Comparison of ENCODE assay signal across 14 mouse cellular contexts in genomic region chr17:26422390-26422789, GRCm38 (mm10). TPM values are rescaled to one million over a fixed set of nuclear protein-coding genes. Genes with fewer than 3 reads are reported as not detected.
A peak's percentile ranks its signal among the peaks of the same experiment; 100 is the strongest.
DNase-seq lines count a peak whose midpoint lies in the region; ATAC-seq and TF ChIP-seq lines count a peak whose summit lies in the region.
"Had no signal": no experiment of that assay in that cellular context is flagged by ENCODE, and none has a peak within 500 bp of the region (broad histone marks: within the 10 kb centered on the region; RNA-seq: fewer than 3 reads in every experiment).

No protein-coding gene starts in this region.

- peak; percentile 15 for DNase-seq in ovary, adult 18-20 months (ENCODE audit: low spot score)
- DNase-seq in ovary, postnatal 14 days (ENCODE audit: low spot score): no peak
- peak; percentile 94 to 97 for DNase-seq in kidney, postnatal 36 days
- peak; percentile 54 for DNase-seq in stomach, postnatal 0 days (ENCODE audit: low spot score)
- no peak for DNase-seq in layer of hippocampus, postnatal 25 days (ENCODE audit: extremely low spot score in 1 of 2, low spot score in 1 of 2)
- DNase-seq in urinary bladder, postnatal 10 days (ENCODE audit: low spot score): no peak
- no peak for DNase-seq in cerebellum, postnatal 14 days
- DNase-seq: heart, adult 11 months had no signal

- WGBS in stomach, postnatal 0 days: 54% methylated on average over 6 of the region's 6 CpGs

- H3K9ac ChIP-seq in stomach, postnatal 0 days (ENCODE audit: low read length): no peak overlapping the region
- H3K9ac ChIP-seq: midbrain, embryonic 15.5 days had no signal

- no peaks in the 10 kb centered on the region; the same call in 1 of the 2 replicates for H3K36me3 ChIP-seq in stomach, postnatal 0 days (ENCODE audit: control insufficient read depth, insufficient read depth, low read length)
- H3K36me3 ChIP-seq: midbrain, embryonic 15.5 days had no signal

- ATAC-seq in granulocyte monocyte progenitor cell, adult 5-6 weeks (replicated peaks; ENCODE audit: poor library complexity, severe bottlenecking): peak; percentile 75
- ATAC-seq in stomach, postnatal 0 days (ENCODE audit: low FRiP score, low TSS enrichment): peak; percentile 51
- ATAC-seq: hindbrain, postnatal 0 days; midbrain, embryonic 15.5 days had no signal

- H3K4me2 ChIP-seq in stomach, postnatal 0 days (replicated peaks; ENCODE audit: low read depth): no peak overlapping the region
- H3K4me2 ChIP-seq: liver, embryonic 11.5 days; midbrain, embryonic 15.5 days had no signal

- H3K9me3 ChIP-seq in stomach, postnatal 0 days (ENCODE audit: control insufficient read depth, low read length): no peaks in the 10 kb centered on the region
- H3K9me3 ChIP-seq: midbrain, embryonic 15.5 days had no signal

- no peak for TF ChIP-seq EP300 in stomach, postnatal 0 days (optimal IDR thresholded peaks at IDR 0.05)

- TF ChIP-seq CTCF in stomach, postnatal 0 days (IDR thresholded peaks at IDR 0.05; ENCODE audit: low read depth): no peak

- no peaks in the 10 kb centered on the region for H3K27me3 ChIP-seq in stomach, postnatal 0 days (ENCODE audit: control insufficient read depth, insufficient read depth, low read length)
- H3K27me3 ChIP-seq: midbrain, embryonic 15.5 days had no signal

- H3K4me3 ChIP-seq in stomach, postnatal 0 days (ENCODE audit: low read depth, low read length): no peak overlapping the region
- H3K4me3 ChIP-seq: erythroblast, embryonic 14.5 days; left cerebral cortex, adult 2 months; midbrain, embryonic 15.5 days had no signal

- H3K27ac ChIP-seq in stomach, postnatal 0 days (replicated peaks): no peak overlapping the region; the same call in 1 of the 2 replicates
- H3K27ac ChIP-seq: hindbrain, postnatal 0 days; left cerebral cortex, adult 2 months; midbrain, embryonic 15.5 days had no signal

- peaks cover 13% of the 10 kb centered on the region for H3K4me1 ChIP-seq in stomach, postnatal 0 days (replicated peaks; ENCODE audit: control insufficient read depth, insufficient read depth)
- H3K4me1 ChIP-seq: midbrain, embryonic 15.5 days had no signal

RNA-seq across cellular contexts. Expression of gene Neurl1b, which starts 7.8 kb away (rescaled TPM):
- total RNA-seq in granulocyte monocyte progenitor cell, adult 5-6 weeks (2014; fragmentation: Nextera tagmentation): 1.4 TPM in 2 replicates
- 0.65 and 3.6 TPM in 2 replicates for total RNA-seq in granulocyte monocyte progenitor cell, adult 5-6 weeks (2017)
- polyA plus RNA-seq in stomach, postnatal 0 days (2015; fragmentation: Nextera tagmentation; extraction: Ambion mirVana): 1.1 and 1.4 TPM in 2 replicates
- 10 to 100 TPM; 72.1 to 76.1 TPM for total RNA-seq in layer of hippocampus, postnatal 25 days (2021)
- polyA plus RNA-seq: erythroblast, embryonic 14.5 days had no signal

Comparison
In these comparisons a context has a peak if more than half of its experiments do, and no peak if none do; other contexts are left out.
1. DNase-seq: peak in ovary, adult 18-20 months (single experiment), kidney, postnatal 36 days (2 of 2) and stomach, postnatal 0 days (single experiment); none in ovary, postnatal 14 days (single experiment), layer of hippocampus, postnatal 25 days (0 of 2), urinary bladder, postnatal 10 days (single experiment) and cerebellum, postnatal 14 days (0 of 2).
2. RNA of gene Neurl1b, which starts 7.8 kb away (total RNA-seq): 72.1 to 76.1 TPM in layer of hippocampus, postnatal 25 days; 0.65 to 3.6 TPM in granulocyte monocyte progenitor cell, adult 5-6 weeks; every median in the first group is over 10 times any median in the second.